Mouse (Mus musculus) cerebellum, postnatal 10 days (tissue): ENCODE data around the gene Gimap8.
"Not testable (repeated sequence)": the region's sequence is repeated elsewhere in the genome, so short reads cannot be mapped to it uniquely, and the experiment has no call there.

Experiments
- DNase-seq, 2 experiments: peaks; one replicate each; pipeline ENCODE4 v3.0.0; 2021; ENCODE audit warnings: mixed read lengths in 2 of 2

The Gimap8 gene

DNA sequence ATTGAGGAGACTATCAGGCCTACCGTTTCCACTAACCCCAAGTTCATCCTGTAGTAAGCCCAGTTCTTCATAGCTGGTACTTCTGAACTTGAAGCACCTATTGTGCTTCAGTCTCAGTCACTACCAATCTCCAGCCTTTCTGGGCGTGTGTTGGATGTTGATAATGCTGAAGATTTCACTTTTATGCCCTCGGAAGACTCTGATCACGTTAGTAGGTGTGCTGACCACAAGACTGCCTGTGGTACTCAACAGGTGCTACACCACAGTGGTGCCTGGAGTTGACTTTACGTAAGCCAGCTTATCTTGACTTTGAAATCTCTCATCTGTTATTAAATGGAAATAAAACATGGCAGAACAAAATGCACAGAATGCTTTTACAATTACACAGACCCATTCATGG is 33.4 kb downstream of the Gimap8 start:
- no peak for DNase-seq

DNA sequence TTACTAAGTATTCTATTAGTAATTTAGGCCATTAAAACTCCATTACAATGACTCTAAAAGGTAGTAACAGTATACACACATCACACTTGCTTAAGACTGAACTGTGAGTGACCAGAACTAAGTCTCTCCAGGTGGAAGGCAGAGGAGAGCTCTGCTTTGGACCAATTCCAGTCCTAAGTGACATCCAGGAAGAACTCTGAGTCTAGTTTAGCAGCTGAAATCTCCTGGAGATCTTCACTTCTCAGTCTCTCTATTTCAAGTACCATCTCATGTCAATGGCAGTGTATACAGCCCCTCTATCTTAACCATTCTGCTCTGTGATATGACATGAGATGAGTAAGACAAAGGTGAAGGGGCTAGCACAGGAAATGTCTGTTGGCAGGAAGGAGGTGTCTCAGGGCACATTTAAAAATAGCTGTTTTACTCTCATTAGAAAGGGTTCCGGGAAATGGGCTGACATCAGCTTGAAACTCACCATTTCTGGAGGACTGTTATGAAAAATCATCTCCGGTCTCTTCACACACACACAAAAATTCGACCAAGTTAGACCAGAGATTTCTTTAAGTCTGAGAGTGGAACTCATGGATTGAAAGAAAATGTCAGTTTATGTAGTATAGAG is 34.5 kb downstream of the Gimap8 start:
- no peak for DNase-seq

DNA sequence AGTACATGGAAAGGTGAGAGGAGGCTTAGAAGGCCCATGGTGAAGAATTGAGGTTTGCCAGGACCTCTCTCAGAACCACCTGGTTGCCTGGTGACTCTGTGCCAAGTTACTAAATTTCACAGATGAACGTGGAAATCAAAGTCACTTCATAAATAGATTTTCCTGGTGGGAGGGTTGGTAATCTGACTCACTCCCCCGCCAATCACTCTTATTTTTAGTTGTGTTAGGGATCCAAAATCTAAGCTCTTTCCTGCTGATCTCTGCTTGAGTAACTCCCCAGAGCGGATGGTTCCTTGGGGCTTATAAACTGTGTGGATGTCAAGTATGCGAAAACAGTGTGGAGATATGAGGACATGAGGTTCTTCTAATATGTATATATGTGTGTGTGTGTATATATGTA is 35.2 kb downstream of the Gimap8 start:
- peak in 1 of 2 experiments; percentile 11 for DNase-seq

DNA sequence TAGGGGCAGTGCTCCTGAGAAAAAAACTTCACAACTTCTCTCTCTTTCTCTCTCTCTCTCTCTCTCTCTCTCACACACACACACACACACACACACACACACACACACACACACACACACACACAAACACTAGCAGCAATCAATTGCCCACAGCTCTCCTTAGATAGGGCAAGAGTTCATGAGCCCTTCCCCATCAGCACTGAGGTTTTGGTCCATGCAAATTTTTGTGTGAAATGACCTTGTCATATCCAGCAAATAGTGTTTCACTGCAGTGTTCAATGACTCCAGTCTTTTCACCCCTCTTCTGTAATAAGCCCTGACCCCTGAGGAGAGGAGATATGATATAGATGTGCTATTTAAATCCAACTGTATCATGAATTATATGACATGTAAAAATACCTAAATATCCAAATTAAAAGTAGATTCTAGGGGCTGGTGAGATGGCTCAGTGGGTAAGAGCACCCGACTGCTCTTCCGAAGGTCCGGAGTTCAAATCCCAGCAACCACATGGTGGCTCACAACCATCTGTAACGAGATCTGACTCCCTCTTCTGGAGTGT is 36.3 kb downstream of the Gimap8 start:
- DNase-seq: not testable (repeated sequence)

DNA sequence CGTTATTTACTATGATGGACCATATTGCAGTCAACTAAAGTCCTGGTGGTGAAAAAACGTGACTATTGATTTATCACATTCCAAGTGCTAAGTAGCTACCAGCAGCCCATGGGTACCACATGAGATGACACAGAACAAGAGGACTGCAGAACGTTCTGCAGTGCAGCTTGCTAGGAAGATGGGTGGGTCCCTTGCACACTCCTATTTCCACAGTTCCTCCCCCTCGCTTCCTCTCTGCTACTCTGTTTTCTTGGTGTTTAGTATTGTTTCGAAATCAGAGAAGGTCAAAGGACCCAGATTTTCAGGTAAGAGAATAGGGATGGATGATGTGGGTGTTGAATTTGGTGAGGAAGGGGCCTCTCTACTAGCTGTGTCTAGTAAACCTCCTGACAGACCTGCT is 37.3 kb downstream of the Gimap8 start, which contains the start of gene Gimap4:
Gene Gimap4 (plus strand): TSS at position 231 of the 400 bp plus-strand sequence.
- no peak for DNase-seq

DNA sequence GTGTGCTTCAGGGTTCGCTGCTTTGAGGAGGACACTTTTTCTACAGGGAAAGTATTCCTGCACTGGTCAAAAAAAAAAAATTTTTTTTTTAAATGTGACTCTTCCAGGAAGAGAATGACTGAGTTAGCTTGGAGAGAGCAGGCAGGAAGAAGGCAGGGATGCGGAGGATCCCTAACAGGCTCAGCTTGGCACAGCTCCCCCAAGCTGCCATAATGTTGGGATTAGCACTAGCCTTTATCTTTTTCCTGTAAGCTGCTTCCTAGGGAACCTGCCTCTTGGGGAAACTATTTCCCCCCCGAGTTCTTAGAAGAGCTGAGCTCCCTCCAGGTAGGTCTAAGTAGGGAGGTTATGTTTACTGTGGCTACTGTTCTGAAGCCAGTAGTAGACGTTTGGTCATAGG is 37.8 kb downstream of the Gimap8 start:
- no peak for DNase-seq

DNA sequence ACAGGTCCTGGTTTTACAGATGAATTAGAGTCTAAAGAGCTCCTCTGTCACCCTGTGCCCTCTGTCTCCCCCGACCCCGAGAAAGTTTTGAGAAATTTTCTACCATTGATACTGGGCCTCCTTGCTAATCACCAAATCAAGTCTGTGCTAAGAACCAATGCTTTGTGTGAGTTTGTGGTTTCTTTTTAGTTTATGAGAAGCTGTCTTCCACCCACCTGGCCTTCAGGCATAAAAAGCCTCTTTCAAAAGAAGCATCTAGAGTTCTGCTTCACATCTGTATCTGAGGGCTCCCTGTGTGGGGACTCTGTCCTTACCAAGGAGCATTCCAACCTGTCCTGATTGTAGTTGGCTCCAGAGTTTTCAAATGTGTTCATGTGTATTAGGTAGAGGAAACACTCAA is 38.2 kb downstream of the Gimap8 start:
- no peak for DNase-seq

DNA sequence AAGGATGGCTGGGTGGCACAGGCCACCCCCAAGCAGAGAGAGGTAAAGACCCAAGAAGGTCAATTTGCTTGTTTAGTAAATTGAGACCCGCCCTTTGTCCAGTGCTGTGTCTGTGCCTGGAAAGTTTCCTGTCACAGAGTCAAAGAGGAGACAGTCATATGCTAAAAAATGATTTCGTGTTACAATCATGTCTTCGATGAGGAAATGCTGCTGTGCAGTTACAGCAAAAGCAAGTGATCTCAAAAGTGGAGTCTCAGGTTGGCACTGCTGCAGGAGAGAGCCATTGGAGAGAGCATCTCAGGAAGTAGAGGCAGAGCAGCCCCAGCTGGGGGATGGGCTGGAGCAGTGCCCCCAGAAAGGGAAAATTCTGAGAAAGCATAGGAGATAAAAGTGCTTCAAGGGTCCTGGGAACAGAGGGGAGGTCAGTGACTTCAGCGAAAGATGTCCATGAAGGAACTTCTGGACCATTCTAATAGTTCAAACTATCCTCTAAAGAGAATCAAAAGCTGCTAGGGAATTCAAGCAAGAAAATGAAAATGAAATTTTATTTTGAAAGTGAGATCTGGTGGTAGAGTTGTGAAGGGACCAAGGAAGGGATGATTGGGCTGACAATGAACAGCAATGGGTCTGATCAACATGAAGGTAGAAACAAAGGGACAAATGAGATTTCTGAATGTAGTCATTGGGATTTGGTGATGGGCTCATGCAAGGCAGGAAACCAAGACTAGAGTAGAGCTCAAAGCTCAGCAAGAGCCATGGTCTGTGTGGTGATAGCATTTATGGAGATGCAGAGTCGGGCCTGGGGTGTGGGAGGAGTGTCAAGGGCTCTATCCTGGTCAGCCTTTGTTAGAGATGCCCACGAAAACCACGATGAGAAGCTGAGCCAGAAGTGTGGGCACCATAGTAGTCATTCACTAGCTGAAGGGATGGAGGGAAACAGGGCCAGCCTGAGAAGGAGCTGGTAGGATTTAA is 38.9 kb downstream of the Gimap8 start:
- no peak for DNase-seq

DNA sequence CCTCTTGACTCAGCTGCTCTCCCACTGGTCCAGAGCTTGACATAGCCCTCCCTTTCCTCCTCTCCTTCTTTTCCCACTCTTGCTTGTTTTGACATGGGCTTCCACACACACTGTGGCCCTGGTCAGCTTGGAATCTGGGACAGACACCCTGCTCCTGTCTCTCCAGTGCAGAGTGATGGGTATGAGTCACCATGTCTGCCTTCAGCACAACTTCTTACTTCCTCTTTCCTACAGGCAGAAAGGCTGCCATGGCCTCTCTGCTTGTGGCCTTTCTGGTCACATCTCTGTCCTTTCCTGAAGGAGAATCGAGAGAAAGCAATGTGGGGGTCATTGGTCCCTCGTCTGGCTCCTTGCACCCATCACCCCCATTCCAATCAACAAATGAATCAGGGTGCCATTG is 40.0 kb downstream of the Gimap8 start:
- no peak for DNase-seq

DNA sequence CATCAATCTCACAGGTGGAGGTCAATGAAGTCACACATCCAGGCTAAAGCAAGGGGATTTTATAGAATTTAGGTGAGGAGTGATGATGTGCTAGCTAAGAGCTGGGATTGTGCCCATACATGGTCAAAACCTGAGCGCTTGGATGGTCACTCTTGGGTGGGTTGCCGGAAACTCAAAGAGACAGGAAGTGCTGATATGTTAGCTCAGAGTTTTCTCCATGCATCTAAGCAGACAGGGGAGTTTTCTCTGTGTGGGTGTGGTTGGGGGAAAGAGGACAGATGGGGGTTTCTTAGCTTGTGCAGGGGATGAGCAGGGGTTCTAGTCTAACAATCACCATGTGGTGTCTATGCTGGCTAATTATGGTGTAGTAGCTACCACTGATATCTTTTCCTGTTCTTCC is 42.3 kb downstream of the Gimap8 start:
- DNase-seq: no peak

DNA sequence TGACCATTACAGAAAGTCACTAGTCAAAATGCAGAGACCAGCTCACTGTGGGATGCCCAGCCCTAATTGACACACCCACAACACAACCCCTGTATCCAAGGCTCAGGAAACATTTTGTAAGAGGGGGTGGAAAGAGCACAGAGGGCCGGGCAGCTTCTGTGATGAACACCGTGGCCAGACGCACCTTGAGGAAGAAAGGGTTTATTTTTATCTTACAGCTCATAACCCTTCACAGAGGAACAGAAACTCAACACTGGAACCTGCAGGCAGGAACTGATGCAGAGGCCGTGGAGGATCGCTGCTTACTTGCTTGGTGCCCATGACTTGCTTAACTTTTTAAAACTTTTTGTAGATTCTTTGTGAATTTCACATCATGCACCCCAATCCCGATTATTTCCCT is 45.9 kb downstream of the Gimap8 start:
- DNase-seq: no peak

DNA sequence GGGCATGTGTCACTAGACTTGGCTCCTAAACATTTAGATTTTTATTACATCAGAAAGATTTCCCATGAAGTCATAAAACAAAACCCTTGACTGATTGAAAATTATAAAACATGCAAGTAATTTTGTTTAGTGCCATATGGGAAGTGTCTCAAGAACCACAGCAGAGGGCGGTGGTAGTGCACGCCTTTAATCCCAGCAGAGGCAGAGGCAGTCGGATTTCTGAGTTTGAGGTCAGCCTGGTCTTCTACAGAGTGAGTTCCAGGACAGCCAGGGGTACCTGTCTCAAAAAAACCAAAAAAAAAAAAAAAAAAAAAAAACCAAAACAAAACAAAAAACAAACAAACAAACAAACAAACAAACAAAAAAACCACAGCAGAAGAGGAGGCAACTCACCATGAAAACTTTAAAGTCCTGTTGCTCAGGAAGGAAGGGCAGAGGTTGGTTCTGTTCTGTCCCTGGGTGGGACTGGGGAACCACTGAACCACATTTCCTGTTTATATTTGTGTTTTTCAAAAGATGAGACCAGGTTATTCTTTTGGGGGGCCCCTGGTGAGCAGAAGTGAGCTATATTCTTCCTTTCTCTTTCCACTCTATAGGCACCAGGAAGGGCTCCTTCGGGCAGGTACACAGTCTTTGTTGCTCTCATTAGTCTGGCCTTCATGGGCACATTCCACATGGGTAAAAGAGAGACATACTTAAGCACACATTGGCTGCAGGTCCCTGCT is 50.0 kb downstream of the Gimap8 start:
- no peak for DNase-seq

DNA sequence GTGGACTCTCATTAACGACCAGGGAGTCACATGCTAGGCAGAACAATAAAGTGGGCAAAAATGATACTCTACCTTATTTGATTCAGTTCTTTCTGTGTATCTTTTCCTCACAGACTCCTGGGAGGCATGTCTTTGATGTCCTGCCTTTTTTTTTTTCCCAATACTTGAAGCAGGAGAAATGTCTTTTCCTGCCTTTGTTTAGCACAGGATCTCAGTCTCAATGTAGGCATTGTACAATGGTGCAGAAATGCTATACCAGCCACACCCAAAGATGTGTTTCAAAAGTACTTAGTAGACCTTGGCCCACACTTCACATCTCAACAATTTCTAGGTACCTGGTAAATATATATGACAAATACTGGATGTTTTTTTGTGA is 50.5 kb downstream of the Gimap8 start:
- no peak for DNase-seq

DNA sequence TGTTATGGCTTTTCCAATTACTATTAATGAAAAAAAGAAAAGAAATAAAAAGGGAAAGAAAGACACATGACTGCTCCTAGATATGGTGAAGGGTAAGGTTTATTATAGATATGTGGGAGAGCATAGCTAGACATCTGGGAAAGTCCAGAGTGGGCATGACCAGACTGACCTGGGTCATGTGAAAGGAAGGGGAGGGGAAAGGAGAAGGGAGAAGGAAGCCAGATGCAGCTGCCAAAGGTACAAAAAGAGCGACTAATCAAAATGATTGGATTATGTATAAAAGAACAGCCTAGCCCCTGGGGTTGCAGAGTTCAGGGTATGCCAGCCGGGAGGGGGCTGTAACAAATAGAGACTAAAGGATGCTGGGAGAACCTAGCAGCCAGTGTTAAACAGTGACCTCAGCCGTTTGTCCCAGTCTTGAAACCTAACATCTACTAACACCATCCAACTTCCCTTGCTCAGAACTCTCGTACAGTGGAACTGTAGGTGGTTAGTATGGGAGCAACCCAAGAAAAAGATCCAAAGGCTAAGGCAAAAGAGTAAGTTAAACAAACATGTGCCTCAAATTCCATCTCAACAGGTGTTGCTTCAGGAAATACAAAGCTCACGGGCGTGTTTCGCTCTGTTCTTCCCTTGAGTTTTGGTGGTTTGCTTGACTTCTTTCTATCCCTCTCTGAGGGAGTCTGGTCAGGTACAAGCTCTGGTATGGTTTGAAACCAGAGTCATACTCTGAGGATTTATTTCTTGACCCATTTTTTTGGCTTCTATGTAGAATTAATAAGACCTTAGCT is 51.2 kb downstream of the Gimap8 start:
- DNase-seq: no peak

DNA sequence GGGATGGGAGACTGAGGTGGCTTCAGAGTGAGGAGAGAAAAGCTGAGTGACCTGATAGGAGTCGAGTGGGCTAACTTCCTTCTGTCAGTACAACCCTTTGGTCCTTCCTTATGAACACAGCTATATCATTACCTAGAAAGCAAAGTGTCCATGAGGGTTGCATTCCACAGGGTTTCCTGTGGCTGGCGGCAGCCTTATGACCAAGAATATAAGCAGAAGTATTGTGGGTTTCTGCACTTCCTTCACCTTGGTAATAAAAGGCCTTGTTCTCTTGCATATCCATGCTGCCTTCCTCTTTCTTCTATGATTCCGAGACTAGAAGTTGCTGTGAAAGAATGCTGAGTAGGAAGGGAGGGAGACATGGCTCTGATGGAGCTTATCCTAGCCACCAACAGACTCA is 51.9 kb downstream of the Gimap8 start:
- no peak for DNase-seq

DNA sequence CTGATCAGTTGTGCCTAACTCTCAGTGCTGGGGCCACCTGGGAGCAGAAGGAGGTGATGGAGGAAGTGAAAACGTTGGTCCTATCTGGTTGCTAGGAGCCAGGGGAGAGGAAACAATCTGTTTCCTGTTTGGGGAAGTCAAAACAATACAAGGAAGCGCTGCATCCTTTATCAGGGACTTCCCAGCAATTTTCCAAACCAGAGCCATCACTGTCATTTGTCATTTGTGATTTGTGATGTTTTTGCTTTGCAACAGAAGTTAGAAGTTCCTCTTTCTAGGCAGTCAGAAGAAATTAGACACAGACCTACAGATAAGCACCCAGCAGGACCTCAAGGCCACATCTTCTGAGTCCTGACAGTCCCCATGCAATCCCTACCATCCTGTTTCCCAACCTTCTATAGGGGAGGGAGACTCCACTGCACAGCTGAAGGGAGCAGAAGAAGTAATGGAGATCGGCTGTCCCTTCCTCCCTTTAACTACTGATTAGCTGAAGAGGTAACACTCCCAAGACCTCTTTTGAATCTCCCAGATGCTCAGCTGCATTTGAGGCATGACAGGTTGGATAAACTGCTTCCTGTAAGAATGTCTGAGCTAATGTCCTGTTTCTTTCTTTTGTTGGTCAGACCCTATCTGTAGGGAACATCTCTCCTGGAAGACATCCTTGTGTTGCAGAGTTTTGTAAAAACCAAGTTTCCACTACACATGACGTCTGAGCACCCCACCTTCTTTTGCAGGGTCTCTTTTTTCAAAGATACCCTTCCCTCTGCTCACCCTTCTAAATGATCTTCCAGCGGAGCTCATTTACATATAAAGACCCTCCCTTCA is 53.4 kb downstream of the Gimap8 start:
- DNase-seq: no peak

DNA sequence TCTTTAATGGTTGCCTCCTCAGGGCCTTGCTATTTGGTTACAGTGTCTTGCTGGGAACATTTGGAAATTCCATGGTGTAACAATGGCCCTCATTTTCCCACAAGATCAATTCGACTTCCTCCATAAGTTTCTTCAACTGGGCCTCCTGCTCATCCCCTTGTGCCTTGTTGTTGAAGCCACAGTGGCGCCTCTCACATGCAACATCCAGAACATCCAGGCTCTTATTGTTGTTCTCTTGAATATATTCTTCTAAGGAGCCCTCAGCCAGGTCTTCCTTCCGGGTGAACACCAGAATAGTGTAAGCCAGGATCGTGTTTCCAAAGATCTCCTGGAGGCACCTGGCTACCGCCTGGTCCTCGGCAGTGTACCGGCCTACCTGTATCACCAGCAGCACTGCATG is 55.1 kb downstream of the Gimap8 start:
- DNase-seq: no peak

DNA sequence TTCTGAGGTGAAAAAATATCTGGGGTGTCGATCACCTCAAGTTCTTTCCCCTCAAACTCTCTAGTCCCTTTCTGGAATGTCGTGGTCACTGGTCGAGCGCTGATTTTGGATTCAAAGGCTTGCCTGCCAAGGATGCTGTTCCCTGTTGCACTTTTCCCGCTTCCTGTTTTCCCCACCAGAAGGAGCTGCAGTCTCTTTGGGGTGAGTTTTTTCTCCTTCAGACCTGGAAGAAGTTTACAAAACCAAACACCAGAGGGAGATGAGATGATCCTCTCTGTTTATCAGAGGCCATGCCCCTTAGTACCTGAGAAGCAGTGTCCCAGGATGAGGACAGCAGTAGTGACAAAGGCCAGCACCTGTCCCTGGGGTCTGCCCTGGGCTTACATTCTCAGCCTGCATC is 55.6 kb downstream of the Gimap8 start:
- no peak for DNase-seq

DNA sequence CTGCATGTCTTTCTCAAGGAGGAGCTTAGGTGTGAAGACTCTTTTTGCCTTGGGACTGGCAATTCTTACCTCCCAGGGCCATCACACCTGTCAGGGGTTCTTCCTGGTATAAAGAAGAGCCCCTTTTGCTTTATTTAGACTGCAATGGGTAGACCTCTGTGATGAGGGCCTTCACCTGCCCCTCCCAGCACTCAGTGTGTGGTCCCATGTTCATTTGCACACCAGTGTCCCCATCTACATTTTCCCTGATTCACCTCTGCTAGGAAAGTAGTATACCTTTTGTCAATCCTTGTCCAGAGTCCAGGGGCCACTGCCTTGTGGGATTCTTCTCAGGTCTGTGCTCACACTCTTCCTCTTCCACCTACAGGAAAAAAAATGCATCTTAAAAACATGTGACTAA is 57.1 kb downstream of the Gimap8 start:
- DNase-seq: no peak

DNA sequence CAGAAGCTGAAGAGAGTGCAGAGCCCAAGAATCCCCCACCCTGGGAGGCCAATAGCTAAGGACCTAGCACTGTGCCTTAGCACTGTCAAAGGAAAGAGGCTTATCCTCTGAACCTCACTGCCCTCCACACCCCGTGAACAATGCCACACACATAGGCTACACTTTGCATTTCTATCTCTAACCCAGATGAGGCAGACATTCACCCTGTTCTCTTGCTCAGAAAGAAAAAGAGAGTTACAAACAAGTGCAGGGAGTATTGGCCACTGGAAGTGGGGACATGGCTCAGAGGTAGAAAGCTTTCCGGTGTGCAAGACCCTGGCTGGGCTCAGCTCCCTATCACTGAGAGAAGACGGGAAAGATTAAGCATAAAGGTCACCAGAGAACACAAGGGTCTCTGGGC is 59.1 kb downstream of the Gimap8 start:
- no peak for DNase-seq
